Mouse (Mus musculus) megakaryocyte, embryonic 14.5 days (primary cell): ENCODE data around the gene Lgr6.

ENCODE experiments used
- FLI1 ChIP-seq: IDR thresholded peaks from 2 replicates; pipeline ENCODE4 v1.6.1; 2012; ENCODE audit warnings: low read length, inconsistent platforms, mixed read lengths
- GATA1 ChIP-seq: IDR thresholded peaks from 3 replicates; pipeline ENCODE4 v1.6.1; 2012; ENCODE audit warnings: mixed read lengths, low read length, inconsistent platforms, borderline replicate concordance

GRCm38 (mm10) chr1:135146946-135147701 lies 42.0 kb upstream of the Lgr6 start:
- TF ChIP-seq GATA1 (no peak), FLI1 (no peak)
